Mouse (Mus musculus) liver, adult 2 months (tissue): ENCODE results near the gene Tktl1.
"Not testable (repeated sequence)": the region's sequence is repeated elsewhere in the genome, so short reads cannot be mapped to it uniquely, and the experiment has no call there.

Source experiments
- CTCF ChIP-seq: fragments of 200-500 bp; IDR thresholded peaks from 2 replicates; pipeline ENCODE4 v1.5.1; 2011; ENCODE audit warnings: low read depth, low read length, control low read depth
- POLR2A ChIP-seq: fragments of 200-500 bp; IDR thresholded peaks from 2 replicates; pipeline ENCODE4 v1.6.1; 2011; ENCODE audit warnings: low read length, control low read depth; ENCODE audit not compliant: insufficient read depth; ENCODE audit errors: extremely low read depth

GRCm38 (mm10) chrX:74220099-74220498 is 43.0 kb downstream of the Tktl1 start:
- TF ChIP-seq POLR2A, CTCF: not testable (repeated sequence)
